Mouse (Mus musculus): ENCODE results near the gene Acvr2b. TPM values are rescaled to one million over a fixed set of nuclear protein-coding genes. Genes with fewer than 3 reads are reported as not detected.
A peak's percentile ranks its signal among the peaks of the same experiment; 100 is the strongest.
"Not testable (repeated sequence)": the region's sequence is repeated elsewhere in the genome, so short reads cannot be mapped to it uniquely, and the experiment has no call there.

The Acvr2b gene
- 10 to 100 TPM; 11.5 to 15.0 TPM for total RNA-seq (2021)
- long read RNA-seq, experiment 1, partial matches to known transcripts: 1 of 9 reads
- long read RNA-seq, experiment 1, other reads (novel, unspliced or antisense): 5 of 9 reads
- long read RNA-seq, experiment 2, partial matches to known transcripts: 0 of 18 reads
- long read RNA-seq, experiment 2, other reads (novel, unspliced or antisense): 12 of 18 reads

- intact Hi-C loops (cut with DNase I): loop anchor here (1.0 to 2.0 kb wide), 3 partner anchors 24 to 43 kb away; no protein-coding TSS in a partner anchor
- DNase-seq: peak; percentile 88 to 94
These were observed at the start of gene Acvr2b for GRCm38 (mm10) chr9:119401801-119402214. TSS of gene Acvr2b (plus strand) at chr9:119402118.

- DNase-seq: no peak
- intact Hi-C loops (cut with DNase I): loop anchor here (5.0 kb wide), 1 partner anchor 107 kb away; no protein-coding TSS in a partner anchor
These were observed 48.0 kb upstream of the Acvr2b start for GRCm38 (mm10) chr9:119353926-119354325.

DNA sequence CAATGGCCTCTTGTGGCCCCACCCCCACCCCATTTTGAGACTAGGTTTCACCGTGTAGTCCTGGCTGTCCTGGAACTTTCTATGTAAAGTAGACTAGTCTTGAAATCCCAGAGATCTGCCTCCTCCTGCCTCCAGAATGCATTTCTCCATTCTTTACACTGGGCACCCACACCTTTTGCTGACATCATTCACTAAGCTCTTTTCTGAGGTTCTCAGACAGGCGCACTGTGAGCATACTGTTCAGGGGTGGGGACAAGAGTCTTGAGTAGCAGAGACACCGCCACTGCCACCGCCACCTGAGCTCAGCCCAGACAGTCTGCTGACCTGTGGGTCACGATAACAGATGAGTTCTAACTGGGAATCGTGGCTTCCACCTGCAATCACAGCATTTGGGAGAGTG, 46.0 kb upstream of the Acvr2b start:
- DNase-seq: no peak
- intact Hi-C loops (cut with DNase I): loop anchor here (2.0 kb wide), 1 partner anchor 75 kb away; no protein-coding TSS in a partner anchor

- DNase-seq: peak; percentile 84 to 88
- intact Hi-C loops (cut with DNase I): loop anchor here (2.0 kb wide), 2 partner anchors 43 to 73 kb away; no protein-coding TSS in a partner anchor
These were observed 44.4 kb upstream of the Acvr2b start, which contains the start of gene Xylb for GRCm38 (mm10) chr9:119357331-119358057. TSS of gene Xylb (plus strand) at chr9:119357381.

DNA sequence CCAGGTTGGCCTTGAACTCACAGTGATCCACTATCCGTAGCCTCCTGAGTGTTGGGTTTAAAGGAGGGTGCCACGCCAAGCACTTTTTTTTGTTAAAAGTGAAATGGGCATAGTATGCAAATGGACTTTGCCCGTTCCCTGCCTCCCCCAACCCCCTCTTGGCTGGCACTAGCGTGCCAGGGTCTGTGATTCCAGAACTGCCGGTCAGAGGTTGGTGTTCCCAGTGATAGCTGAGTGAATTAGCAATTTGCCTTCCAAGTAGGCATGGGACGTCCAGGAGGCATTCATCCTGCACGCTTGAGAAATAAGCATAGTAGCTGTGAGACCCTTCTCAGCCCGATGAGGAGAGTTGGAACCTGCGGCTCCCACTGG, 43.9 kb upstream of the Acvr2b start:
- intact Hi-C loops (cut with DNase I): loop anchor here (2.0 kb wide), 1 partner anchor 43 kb away; no protein-coding TSS in a partner anchor
- no peak for DNase-seq

DNA sequence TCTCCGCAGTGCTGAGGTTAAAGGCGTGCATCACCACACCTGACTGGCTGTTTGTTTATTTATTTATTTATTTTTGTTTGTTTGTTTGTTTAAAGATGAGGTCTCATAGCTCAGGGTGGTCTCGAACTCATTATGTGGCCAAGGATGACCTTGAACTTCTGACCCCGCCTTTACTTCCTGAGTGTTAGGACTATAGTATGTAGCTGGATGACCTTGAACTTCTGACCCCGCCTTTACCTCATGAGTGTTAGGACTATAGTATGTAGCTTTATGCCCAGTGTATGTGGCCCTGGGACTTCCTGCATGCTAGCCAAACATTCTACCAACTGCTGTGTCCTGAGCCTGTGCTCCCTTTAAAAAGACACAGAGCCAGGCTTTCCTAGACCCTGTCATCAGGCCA, 40.5 kb upstream of the Acvr2b start:
- intact Hi-C loops (cut with DNase I): no loop called here
- no peak for DNase-seq

DNA sequence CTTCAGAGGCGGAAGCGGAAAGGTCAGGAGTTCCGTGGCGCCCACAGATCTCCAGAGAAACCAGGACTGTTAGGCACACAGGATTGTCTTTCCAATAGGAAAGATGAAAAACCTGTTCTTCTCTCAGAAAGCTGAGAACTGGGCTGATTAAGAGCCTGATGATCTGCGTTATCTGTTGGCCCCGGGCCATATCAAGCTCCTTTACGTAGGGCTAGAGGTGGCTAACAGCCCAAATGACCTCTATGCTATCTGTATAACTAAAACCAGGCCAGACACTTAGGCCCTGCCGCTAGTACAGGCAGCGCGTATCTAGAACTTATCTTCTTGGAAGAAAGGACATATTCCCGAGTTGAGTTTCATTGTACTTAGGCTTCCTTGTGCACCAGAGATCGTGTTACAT, 38.7 kb upstream of the Acvr2b start:
- intact Hi-C loops (cut with DNase I): no loop called here
- DNase-seq: no peak

DNA sequence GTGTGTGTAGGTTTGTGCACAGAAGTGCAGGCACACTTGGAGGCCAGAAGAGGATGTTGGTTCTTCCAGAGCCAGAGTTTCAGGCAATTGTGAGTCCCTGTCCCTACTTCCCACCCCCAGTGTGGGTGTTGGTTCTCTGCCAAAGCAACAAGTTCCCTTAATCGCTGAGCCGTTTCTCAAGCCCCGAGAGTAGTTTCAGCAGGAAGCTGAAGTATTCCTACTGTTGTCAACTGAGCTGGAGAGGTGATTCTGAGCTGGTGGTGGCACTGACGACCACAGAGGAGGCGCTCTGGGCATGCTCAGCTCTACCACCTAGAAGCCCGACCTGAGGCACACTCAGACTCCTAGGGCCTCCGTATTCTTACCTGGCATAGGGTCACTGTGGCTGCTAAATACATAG, 36.6 kb upstream of the Acvr2b start, which contains the start of gene Slc22a14:
Gene Slc22a14, minus strand, starts transcription at position 270 of the 400 bp plus-strand sequence.
- intact Hi-C loops (cut with DNase I): no loop called here
- DNase-seq: no peak

DNA sequence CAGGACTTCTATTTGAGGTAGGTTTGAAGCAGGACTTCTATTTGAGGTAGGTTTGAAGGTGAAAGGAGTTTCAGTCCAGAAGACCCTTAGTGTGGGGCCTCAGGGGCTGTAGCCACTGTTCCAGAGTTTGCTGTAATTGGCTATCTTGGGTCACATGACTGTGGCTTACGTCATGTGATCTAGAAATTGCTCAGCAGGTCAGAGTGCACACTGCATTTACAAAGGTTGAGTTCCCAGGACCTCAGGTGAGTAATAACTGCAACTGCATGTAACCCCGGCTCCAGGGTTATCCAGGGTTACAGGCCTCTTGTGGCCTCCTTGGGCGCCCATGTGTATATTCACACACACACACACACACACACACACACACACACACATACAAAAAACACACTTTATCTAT, 33.6 kb upstream of the Acvr2b start:
- DNase-seq: no peak
- intact Hi-C loops (cut with DNase I): no loop called here

DNA sequence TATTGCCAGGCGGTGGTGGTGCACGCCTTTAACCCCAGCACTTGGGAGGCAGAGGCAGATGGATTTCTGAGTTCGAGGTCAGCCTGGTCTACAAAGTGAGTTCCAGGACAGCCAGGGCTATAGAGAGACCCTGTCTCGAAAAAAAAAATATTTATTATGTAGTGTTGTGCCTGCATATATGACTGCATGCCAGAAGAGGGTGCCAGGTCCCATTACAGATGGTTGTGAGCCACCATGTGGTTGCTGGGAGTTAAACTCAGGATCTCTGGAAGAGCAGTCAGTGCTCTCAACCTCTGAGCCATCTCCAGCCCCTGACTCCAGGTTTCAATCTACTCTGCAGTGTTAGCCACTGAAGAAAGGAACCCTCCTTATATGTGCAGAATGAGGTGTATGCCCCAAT, 31.1 kb upstream of the Acvr2b start:
- DNase-seq; intact Hi-C loops (cut with DNase I): not testable (repeated sequence)

- DNase-seq: no peak
- intact Hi-C loops (cut with DNase I): no loop called here
These were observed 30.7 kb upstream of the Acvr2b start for GRCm38 (mm10) chr9:119371251-119371650.

DNA sequence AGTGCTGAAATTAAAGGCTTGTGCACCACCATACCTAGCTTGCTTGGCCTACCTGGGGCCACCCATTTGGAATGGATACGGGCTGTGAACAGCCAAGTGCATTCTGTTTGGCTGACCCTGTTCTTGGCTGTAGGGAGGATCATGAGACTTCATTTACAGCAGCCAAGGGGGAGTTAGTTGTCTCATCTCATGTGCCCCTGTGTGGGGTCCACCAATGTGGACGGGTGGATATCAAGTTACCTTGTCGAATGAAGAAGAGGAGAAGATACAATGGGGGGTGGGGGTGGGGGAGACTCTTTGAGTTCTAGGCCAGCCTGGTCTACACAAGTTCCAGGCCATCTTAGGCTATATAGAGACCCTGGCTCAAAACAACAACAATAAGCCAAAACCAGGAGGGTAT, 26.9 kb upstream of the Acvr2b start:
- intact Hi-C loops (cut with DNase I): no loop called here
- no peak for DNase-seq

GRCm38 (mm10) chr9:119375556-119375955, 26.4 kb upstream of the Acvr2b start:
- intact Hi-C loops (cut with DNase I): no loop called here
- DNase-seq: no peak

GRCm38 (mm10) chr9:119378231-119378630, 23.7 kb upstream of the Acvr2b start:
- intact Hi-C loops (cut with DNase I): no loop called here
- no peak for DNase-seq

- DNase-seq: no peak
- intact Hi-C loops (cut with DNase I): no loop called here
These were observed 19.3 kb upstream of the Acvr2b start for GRCm38 (mm10) chr9:119382603-119383002.

DNA sequence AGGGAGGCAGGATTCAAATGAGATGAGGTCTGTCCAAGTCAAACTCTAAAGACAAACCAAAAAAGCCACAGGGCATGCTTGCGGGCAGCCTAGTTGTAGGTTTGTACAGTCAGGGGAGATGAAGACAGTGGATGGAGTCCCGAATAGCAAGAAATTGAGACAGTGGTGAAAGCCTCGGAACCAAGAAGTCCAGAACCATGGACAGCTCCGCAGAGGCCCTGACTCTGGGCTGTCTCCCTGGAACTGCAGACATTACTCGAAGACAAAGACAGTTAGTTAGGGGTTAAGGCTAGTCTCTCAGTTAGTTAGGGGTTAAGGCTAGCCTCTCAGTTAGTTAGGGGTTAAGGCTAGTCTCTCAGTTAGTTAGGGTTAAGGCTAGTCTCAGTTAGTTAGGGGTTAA, 13.0 kb upstream of the Acvr2b start:
- no peak for DNase-seq
- intact Hi-C loops (cut with DNase I): no loop called here

- no peak for DNase-seq
- intact Hi-C loops (cut with DNase I): no loop called here
These were observed 11.7 kb upstream of the Acvr2b start for GRCm38 (mm10) chr9:119390214-119390613.

DNA sequence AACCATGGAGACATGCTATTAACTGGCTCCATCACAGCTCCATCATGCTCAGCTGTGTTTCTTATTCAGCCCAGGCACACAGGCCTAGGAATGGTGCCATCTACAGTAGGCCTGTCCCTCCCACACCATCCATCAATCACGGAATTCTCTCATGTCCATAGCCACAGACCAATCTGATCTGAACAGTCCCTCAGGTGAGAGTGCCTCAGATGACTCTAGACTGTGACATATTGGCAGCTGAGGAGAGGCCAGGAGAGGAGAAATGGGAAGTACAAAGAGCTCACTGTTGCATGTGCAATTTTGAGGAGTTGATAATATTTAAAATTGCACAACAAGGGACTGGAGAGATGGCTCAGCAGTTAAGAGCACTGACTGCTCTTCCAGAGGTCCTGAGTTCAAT, 7.1 kb upstream of the Acvr2b start:
- intact Hi-C loops (cut with DNase I): no loop called here
- DNase-seq: no peak

- DNase-seq: no peak
- intact Hi-C loops (cut with DNase I): loop anchor here (1.0 to 2.0 kb wide), 2 partner anchors 25 to 43 kb away; no protein-coding TSS in a partner anchor
These were observed 567 bp upstream of the Acvr2b start for GRCm38 (mm10) chr9:119401351-119401750.

GRCm38 (mm10) chr9:119402253-119403235, 626 bp downstream of the Acvr2b start:
- peak in 1 of 2 experiments; percentile 59 for DNase-seq
- intact Hi-C loops (cut with DNase I): loop anchor here (2.0 kb wide), 1 partner anchor 28 kb away; no protein-coding TSS in a partner anchor
